Mouse (Mus musculus): ENCODE measurements around the gene Cox19. TPM values are rescaled to one million over a fixed set of nuclear protein-coding genes. Genes with fewer than 3 reads are reported as not detected.

The Cox19 gene
- polyA plus RNA-seq, 1 experiment from 2014 or later: 90.6 TPM

DNA sequence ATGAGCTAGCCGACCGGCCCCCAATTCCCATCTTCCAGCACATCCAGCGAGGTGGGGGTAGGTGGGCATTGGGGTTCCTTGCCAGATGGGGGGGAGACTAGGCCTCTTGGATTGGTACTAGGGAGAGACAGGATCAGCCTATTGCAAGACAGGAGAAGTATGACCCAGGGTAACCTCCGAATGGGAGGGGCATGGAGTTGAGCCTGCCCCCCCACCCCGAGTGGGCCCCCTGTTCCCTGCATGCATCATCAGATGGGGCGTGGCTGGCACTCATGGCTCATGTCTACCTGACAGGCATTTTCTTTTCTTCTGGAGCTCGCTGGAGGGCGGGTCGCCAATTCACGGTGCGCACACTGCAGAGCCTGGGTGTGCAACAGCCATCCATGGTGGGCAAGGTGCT is 2.7 kb upstream of the Cox19 start:
- WGBS: 81% methylated on average over 11 of the region's 11 CpGs
- Histone ChIP-seq H3K9me3 (no peaks in the 10 kb centered on the region), H3K4me3 (peak overlapping the region; percentile 29)

DNA sequence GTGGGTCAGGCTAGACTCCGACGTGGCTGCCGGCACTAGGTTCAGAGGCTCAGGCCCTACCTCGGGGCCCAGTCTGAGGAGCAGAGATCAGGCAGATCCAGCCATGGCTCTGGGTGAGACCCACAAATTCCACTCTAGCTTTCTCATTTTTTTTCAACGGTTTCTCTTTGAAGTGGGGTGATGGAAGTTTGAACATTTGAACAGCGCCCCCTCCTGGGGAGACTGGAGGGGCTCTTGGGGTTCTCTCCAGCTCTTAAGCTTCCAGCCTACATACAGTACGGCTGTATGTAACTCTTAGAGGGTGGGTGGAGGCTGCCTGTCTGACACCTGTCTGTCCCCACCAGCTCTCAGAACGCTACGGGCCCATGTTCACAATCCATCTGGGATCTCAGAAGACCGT is 2.3 kb upstream of the Cox19 start:
- H3K27ac ChIP-seq: peak overlapping the region; percentile 60
- 0 out of 2 replicates have a peak, but pooled peaks have one; percentile 25 for ATAC-seq (ENCODE audit: insufficient number of reproducible peaks, low FRiP score, low TSS enrichment, low read depth)
- H3K27me3 ChIP-seq: no peaks in the 10 kb centered on the region
- H3K9me3 ChIP-seq: no peaks in the 10 kb centered on the region
- peaks cover 43% of the 10 kb centered on the region for H3K4me1 ChIP-seq
- H3K4me3 ChIP-seq: peak overlapping the region; percentile 29
- 0 out of 2 replicates have a peak, but pooled peaks cover under 1% of the 10 kb centered on the region for H3K36me3 ChIP-seq
- H3K9ac ChIP-seq: no peak overlapping the region
- H3K4me2 ChIP-seq: peak overlapping the region; percentile 12; the same call in 1 of the 2 replicates
- WGBS: 57% methylated on average over 10 of the region's 10 CpGs

More for the DNA sequence above, 2.7 kb upstream of the Cox19 start:
- H3K9ac ChIP-seq: no peak overlapping the region
- H3K4me2 ChIP-seq: peak overlapping the region; percentile 22; the same call in 1 of the 2 replicates
- no peaks in the 10 kb centered on the region for H3K27me3 ChIP-seq
- H3K36me3 ChIP-seq: 0 out of 2 replicates have a peak, but pooled peaks cover 4% of the 10 kb centered on the region
- peaks cover 43% of the 10 kb centered on the region for H3K4me1 ChIP-seq
- ATAC-seq (ENCODE audit: insufficient number of reproducible peaks, low FRiP score, low TSS enrichment, low read depth): no peak
- H3K27ac ChIP-seq: peak overlapping the region; percentile 60

DNA sequence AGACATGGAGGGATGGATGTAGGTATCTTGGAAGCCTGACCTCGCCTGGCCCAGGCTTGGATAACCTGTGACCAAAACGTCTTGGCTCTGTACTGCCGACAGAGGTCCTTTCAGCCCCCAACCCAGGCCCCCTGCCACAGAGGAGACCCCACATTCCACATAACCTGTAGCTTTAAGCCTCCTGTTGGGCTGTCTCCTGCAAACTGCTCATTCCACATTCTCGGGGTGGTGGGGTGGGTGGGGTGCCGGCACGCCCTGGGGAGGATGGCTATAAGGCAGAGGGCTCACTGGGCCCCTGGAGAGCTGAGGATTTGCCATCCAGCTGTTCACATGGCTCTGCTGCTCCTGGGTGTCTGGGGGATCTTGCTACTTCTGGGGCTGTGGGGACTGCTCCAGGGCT is 1.1 kb upstream of the Cox19 start, which contains the start of gene Cyp2w1:
TSS of gene Cyp2w1 (plus strand) at position 301 of the 400 bp plus-strand sequence.
- Histone ChIP-seq H3K27ac (peak within 1 kb of the TSS; percentile 84), H3K4me3 (peak within 1 kb of the TSS; percentile 29), H3K9me3 (no peaks in the 10 kb centered on the region), H3K36me3 (no peaks in the 10 kb centered on the region), H3K4me1 (peaks cover 43% of the 10 kb centered on the region), H3K9ac (peak within 1 kb of the TSS; percentile 20; the same call in 1 of the 2 replicates), H3K4me2 (peak within 1 kb of the TSS; percentile 31), H3K27me3 (no peaks in the 10 kb centered on the region)
- no peak for ATAC-seq (ENCODE audit: insufficient number of reproducible peaks, low FRiP score, low TSS enrichment, low read depth)
- WGBS: 48% methylated on average over 6 of the region's 6 CpGs

DNA sequence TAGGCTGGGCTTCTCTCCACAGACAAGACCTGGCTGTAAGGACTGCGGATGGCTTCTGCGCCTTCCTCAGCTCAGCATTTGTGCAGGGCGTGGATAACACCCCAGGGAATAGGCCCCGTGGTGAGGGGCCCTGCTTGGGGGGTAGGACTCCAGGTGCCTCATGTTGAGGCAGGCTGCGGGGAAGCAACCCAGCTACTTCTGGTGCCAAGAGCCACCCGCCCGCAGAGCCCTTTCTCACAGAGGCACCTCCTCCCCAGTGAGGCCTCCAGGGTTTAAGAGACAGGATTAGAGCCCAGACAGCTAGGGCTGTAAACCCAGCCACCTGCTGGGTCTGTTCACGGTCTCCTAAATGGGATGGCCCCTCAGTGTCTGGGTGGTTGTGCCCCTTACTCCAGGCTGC is 410 bp upstream of the Cox19 start:
- peak; percentile 42 for ATAC-seq (ENCODE audit: insufficient number of reproducible peaks, low FRiP score, low TSS enrichment, low read depth)
- H3K9me3 ChIP-seq: no peaks in the 10 kb centered on the region
- peaks cover 41% of the 10 kb centered on the region for H3K4me1 ChIP-seq
- H3K36me3 ChIP-seq: no peaks in the 10 kb centered on the region
- H3K9ac ChIP-seq: 0 out of 2 replicates have a peak overlapping the region, but pooled peaks have one; percentile 2
- H3K27me3 ChIP-seq: no peaks in the 10 kb centered on the region
- peak overlapping the region; percentile 84 for H3K27ac ChIP-seq
- H3K4me3 ChIP-seq: no peak overlapping the region
- WGBS: 16% methylated on average over 8 of the region's 8 CpGs
- H3K4me2 ChIP-seq: peak overlapping the region; percentile 31

DNA sequence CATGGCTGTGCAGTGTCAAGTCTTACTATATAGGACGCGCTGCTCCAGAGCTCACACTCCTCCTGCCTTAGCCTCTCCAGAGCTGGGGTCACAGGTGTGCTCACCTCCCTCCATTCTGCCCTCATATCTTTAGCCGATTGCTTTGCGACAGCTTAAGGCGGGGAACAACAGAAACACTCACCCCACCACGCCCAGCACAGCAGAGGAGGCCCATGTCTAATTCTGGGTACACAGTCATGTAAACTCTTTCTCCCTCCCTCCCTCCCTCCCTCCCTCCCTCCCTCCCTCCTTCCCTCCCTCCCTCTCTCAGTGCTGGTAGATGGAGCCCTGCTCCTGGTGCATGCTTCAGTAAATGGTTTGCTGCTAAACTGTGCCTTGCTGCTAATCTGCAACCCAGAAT is 1.5 kb downstream of the Cox19 start:
- Histone ChIP-seq H3K27ac (peak overlapping the region; percentile 4; the same call in 1 of the 2 replicates), H3K27me3 (no peaks in the 10 kb centered on the region), H3K4me3 (no peak overlapping the region), H3K4me2 (no peak overlapping the region), H3K36me3 (no peaks in the 10 kb centered on the region), H3K9ac (no peak overlapping the region), H3K4me1 (peaks cover 43% of the 10 kb centered on the region), H3K9me3 (no peaks in the 10 kb centered on the region)
- no peak for ATAC-seq (ENCODE audit: insufficient number of reproducible peaks, low FRiP score, low TSS enrichment, low read depth)
- 72% methylated on average over 6 of the region's 6 CpGs for WGBS

DNA sequence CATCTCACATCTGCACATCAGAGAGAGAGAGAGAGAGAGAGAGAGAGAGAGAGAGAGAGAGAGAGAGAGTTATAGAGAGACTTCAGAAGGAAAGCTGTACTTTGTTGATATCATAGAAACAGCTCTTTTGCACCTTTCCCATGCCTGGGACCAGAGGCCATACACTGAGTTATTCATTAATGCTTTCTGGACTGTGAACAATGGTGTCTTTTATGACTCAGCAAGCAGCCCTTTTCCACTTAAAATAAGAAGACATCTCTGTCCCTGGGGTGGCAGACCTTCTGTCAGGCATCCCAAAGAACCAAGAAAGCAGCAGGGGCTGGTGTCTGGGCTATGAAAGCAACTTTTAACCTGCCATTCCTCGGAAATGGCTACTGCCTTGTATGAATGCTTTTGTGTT is 4.0 kb downstream of the Cox19 start:
- no peak overlapping the region for H3K4me2 ChIP-seq
- H3K9me3 ChIP-seq: no peaks in the 10 kb centered on the region
- H3K4me1 ChIP-seq: peaks cover 43% of the 10 kb centered on the region
- no peaks in the 10 kb centered on the region for H3K27me3 ChIP-seq
- H3K4me3 ChIP-seq: no peak overlapping the region
- H3K9ac ChIP-seq: no peak overlapping the region
- H3K27ac ChIP-seq: no peak overlapping the region
- no peak for ATAC-seq (ENCODE audit: insufficient number of reproducible peaks, low FRiP score, low TSS enrichment, low read depth)
- peaks cover 5% of the 10 kb centered on the region for H3K36me3 ChIP-seq
- WGBS: 52% methylated on average over 1 of the region's 1 CpGs

DNA sequence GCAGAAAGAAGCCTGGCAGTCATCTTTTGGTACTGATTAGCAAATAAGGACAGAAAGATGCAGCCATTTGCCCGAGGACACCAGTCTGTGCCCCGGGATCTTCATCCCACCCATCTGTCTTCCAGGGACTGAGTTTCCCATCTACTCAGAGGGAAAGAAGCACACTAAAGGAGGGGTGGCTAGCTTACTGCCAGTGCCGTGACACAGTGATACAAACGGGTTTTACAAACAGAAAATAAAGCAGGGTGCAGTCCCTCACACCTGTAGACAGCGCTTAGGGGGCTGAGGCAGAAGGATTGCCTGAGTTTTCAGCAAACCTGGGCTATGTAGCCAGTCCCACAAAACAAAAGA is 5.9 kb downstream of the Cox19 start:
- no peaks in the 10 kb centered on the region for H3K9me3 ChIP-seq
- peaks cover 27% of the 10 kb centered on the region for H3K4me1 ChIP-seq
- 9% methylated on average over 5 of the region's 5 CpGs for WGBS
- peak overlapping the region; percentile 90 for H3K4me2 ChIP-seq
- peak overlapping the region; percentile 74 for H3K27ac ChIP-seq
- ATAC-seq (ENCODE audit: insufficient number of reproducible peaks, low FRiP score, low TSS enrichment, low read depth): no peak
- H3K4me3 ChIP-seq: peak overlapping the region; percentile 83
- peaks cover 21% of the 10 kb centered on the region for H3K36me3 ChIP-seq
- H3K9ac ChIP-seq: 0 out of 2 replicates have a peak overlapping the region, but pooled peaks have one; percentile 92
- H3K27me3 ChIP-seq: no peaks in the 10 kb centered on the region

DNA sequence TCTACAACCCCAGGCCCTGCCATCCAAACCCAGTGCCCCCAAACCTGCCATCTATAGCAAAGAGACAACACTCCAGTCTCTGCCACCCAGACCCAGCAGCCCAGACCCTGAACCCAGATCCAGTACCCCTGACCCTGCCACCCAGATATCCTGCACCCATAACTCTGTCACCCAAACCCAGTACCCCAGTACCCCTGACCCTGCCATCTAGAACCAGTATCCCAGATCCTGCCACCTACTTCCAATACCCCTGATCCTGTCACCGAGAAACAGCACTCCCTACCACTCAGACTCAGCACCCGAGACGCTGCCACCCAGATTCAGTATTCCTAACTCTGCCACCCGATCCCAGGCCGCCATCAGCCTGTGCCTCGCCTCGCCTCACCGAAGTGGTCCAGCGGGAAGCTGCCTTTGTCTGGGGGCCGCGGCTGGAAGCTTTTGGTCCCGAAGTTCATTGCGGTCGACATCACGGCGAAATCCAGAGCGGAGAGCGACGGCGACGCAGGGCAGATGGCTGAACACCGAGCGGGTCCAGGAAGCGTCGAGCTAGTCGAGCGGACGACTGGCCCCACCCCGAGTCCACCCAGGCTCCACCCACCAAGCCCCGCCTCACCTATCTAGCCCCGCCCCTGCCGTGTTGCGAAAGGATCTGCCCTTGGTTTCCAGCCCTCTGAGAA is 6.4 kb downstream of the Cox19 start:
- H3K36me3 ChIP-seq: peaks cover 26% of the 10 kb centered on the region
- H3K4me2 ChIP-seq: peak overlapping the region; percentile 90
- H3K4me1 ChIP-seq: peaks cover 23% of the 10 kb centered on the region
- H3K9ac ChIP-seq: peak overlapping the region; percentile 92
- no peaks in the 10 kb centered on the region for H3K27me3 ChIP-seq
- H3K4me3 ChIP-seq: peak overlapping the region; percentile 83
- H3K9me3 ChIP-seq: no peaks in the 10 kb centered on the region
- peak overlapping the region; percentile 84 for H3K27ac ChIP-seq
- under 1% methylated on average over 33 of the region's 33 CpGs for WGBS
- peak; percentile 84 for ATAC-seq (ENCODE audit: insufficient number of reproducible peaks, low FRiP score, low TSS enrichment, low read depth)

DNA sequence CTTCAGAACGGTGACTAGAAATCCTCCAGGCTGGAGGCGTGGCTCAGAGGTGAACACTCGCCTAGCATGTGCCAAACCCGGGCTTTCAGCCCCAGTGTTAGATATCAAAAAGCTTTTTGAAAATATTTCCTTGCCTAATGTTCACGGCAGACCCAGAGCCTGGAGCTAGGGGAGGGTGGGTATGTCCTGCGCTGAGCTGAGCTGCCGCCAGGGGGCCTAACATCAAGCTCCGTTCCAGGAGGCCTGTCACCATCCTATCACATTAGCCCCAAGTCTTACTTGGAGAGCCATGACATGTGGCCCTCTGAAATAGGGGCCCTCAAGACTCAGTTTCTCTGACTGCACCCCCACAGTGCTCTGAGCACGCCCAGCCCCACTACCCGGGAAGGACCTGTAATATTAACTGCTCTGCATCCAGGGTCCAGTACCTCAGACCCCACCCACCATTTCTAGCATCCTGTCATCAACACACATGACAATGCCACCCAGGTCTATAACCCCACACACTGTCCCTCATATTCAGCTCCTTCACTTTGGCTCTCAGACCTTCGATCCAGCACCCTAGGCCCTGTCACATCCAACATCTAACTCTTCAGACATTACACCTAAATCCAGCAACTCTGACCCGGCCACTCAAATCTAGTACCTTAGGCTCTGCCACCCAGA is 7.1 kb downstream of the Cox19 start:
- H3K27me3 ChIP-seq: no peaks in the 10 kb centered on the region
- peak overlapping the region; percentile 83 for H3K4me3 ChIP-seq
- 4% methylated on average over 12 of the region's 12 CpGs for WGBS
- H3K4me1 ChIP-seq: peaks cover 23% of the 10 kb centered on the region
- H3K27ac ChIP-seq: peak overlapping the region; percentile 84
- no peaks in the 10 kb centered on the region for H3K9me3 ChIP-seq
- no peak for ATAC-seq (ENCODE audit: insufficient number of reproducible peaks, low FRiP score, low TSS enrichment, low read depth)
- peak overlapping the region; percentile 90 for H3K4me2 ChIP-seq
- H3K36me3 ChIP-seq: peaks cover 33% of the 10 kb centered on the region
- H3K9ac ChIP-seq: peak overlapping the region; percentile 92

DNA sequence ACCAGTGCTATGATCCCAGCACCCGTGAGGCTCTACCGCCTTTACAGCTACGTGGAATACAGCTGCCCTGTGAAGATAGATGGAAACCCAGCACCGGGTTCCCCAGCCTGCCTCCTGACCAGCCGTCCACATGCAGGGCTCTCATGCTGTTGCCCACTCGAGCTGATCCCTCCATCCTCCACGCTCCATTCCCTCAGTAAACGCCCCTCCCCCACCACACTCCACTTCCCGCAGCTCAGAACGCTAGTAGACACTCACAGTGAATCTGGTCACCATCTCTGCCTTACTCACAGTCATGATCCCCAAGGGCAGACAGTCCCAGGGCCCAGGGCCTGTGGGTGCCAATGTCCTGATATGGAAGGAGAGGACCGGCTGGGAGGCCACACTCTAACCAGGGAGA is 12.3 kb downstream of the Cox19 start:
- WGBS: 86% methylated on average over 11 of the region's 11 CpGs
- Histone ChIP-seq H3K9ac (no peak overlapping the region), H3K27me3 (no peaks in the 10 kb centered on the region)

DNA sequence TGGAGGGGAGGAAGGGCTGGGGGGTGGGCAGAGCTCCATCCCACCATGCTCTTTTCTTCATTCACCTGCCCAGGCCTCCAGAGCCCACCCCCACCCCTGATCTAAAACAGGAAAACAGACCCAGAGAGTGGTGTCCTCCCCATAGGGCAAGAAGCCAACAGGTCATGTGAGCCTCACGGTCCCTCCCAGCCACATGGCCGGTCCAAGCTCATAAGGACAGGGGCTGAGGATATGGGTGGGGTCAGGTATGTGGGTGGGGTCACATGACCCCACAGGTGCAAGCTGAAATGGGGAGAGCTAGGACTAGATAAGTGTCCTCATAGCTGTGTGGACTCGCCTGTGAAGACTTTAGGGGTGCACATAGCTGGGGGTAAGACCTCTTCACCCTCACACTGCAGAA is 12.8 kb downstream of the Cox19 start:
- H3K4me3 ChIP-seq: no peak overlapping the region
- ATAC-seq (ENCODE audit: insufficient number of reproducible peaks, low FRiP score, low TSS enrichment, low read depth): no peak
- H3K4me1 ChIP-seq: peaks cover 5% of the 10 kb centered on the region
- no peaks in the 10 kb centered on the region for H3K27me3 ChIP-seq
- no peak overlapping the region for H3K9ac ChIP-seq
- 85% methylated on average over 3 of the region's 3 CpGs for WGBS
- no peak overlapping the region for H3K4me2 ChIP-seq
- H3K36me3 ChIP-seq: peaks cover 73% of the 10 kb centered on the region
- no peaks in the 10 kb centered on the region for H3K9me3 ChIP-seq
- no peak overlapping the region for H3K27ac ChIP-seq

More for the DNA sequence above, 12.3 kb downstream of the Cox19 start:
- H3K36me3 ChIP-seq: peaks cover 73% of the 10 kb centered on the region
- no peak overlapping the region for H3K27ac ChIP-seq
- H3K9me3 ChIP-seq: no peaks in the 10 kb centered on the region
- peaks cover 8% of the 10 kb centered on the region for H3K4me1 ChIP-seq
- no peak overlapping the region for H3K4me3 ChIP-seq
- ATAC-seq (ENCODE audit: insufficient number of reproducible peaks, low FRiP score, low TSS enrichment, low read depth): no peak
- no peak overlapping the region for H3K4me2 ChIP-seq

DNA sequence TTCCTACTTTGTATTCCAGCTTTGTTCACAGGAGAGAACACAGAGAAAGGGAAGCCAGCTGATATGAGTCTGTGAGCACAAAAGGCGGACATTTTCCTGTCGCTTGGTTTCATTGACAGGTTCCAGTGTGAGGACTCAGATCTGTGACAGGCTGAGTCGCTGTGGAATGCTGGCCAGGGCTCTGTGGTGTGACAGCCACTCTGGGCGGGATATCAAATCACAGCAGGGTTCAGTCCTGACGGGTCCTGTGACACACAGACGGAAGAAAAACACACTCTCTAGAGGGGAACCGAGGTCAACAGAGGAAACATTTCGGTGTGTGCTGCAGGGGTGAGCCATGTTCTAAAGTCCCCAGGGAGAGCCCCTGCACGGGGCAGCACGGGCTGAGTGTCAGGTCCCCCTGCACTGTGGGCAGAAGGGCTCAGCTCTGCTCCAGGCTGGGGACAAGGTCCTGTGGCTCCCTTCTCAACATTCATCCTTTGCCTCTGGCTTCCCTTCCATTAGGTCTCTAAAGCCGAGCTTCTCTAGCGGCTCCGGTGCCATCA is 13.3 kb downstream of the Cox19 start:
- no peak overlapping the region for H3K4me2 ChIP-seq
- no peaks in the 10 kb centered on the region for H3K9me3 ChIP-seq
- H3K27ac ChIP-seq: no peak overlapping the region; the same call in 1 of the 2 replicates
- no peak for ATAC-seq (ENCODE audit: insufficient number of reproducible peaks, low FRiP score, low TSS enrichment, low read depth)
- peaks cover 4% of the 10 kb centered on the region for H3K4me1 ChIP-seq
- 79% methylated on average over 13 of the region's 13 CpGs for WGBS
- no peak overlapping the region for H3K4me3 ChIP-seq
- H3K36me3 ChIP-seq: peaks cover 73% of the 10 kb centered on the region
- no peak overlapping the region for H3K9ac ChIP-seq
- H3K27me3 ChIP-seq: no peaks in the 10 kb centered on the region
